Mouse (Mus musculus) cerebellum, adult 2 months (tissue): Measurements from ENCODE around the gene Casp3. TPM values are rescaled to one million over a fixed set of nuclear protein-coding genes. Genes with fewer than 3 reads are reported as not detected.

Experiments
- DNase-seq, 2 experiments: peaks; one replicate each; pipeline ENCODE4 v3.0.0; 2021
- H3K27ac ChIP-seq: fragments of 200-500 bp; 2 replicates; pipeline ENCODE4 v1.5.1; 2012; ENCODE audit warnings: low read length, control low read depth, inconsistent platforms; ENCODE audit not compliant: insufficient read depth
- H3K27me3 ChIP-seq: fragments of 200-500 bp; 2 replicates; pipeline ENCODE4 v1.6.1; 2012; ENCODE audit warnings: inconsistent platforms, mild to moderate bottlenecking, low read length, moderate library complexity; ENCODE audit not compliant: control insufficient read depth, insufficient read depth
- H3K4me1 ChIP-seq: fragments of 200-500 bp; 2 replicates; pipeline ENCODE4 v1.6.1; 2011; ENCODE audit warnings: low read length; ENCODE audit not compliant: control insufficient read depth, insufficient read depth
- H3K4me3 ChIP-seq: fragments of 200-500 bp; replicated peaks from 2 replicates; pipeline ENCODE3; 2011; ENCODE audit warnings: mild to moderate bottlenecking, low read depth, low read length, control low read depth; ENCODE audit not compliant: insufficient read depth
- CTCF ChIP-seq: fragments of 200-500 bp; IDR thresholded peaks from 2 replicates; pipeline ENCODE4 v1.5.1; 2011; ENCODE audit warnings: low read depth, mild to moderate bottlenecking, control low read depth, low read length, moderate library complexity, borderline replicate concordance; ENCODE audit not compliant: insufficient read depth
- POLR2A ChIP-seq: fragments of 200-500 bp; IDR thresholded peaks from 2 replicates; pipeline ENCODE4 v1.6.1; 2011; ENCODE audit warnings: low read length, control low read depth, borderline replicate concordance; ENCODE audit not compliant: insufficient read depth
- WGBS: fragments of 180-500 bp; shearing (Covaris S2); methylation state at CpG from one replicate; pipeline ENCODE4 v1.1.7; 2018; 5-methylcytosine and 5-hydroxymethylcytosine counted together
- polyA plus RNA-seq: library from polyadenylated mRNA; depleted of rRNA; stranded (reverse); fragments of >200 nt; gene quantifications from 2 replicates; pipeline ENCODE4 v1.2.3, GENCODE M21; 2012

Casp3 gene
- polyA plus RNA-seq, 1 experiment = 13.3 TPM

- WGBS = 44% methylated on average over 4 of the region's 4 CpGs
- Histone ChIP-seq H3K4me1 (no peaks in the 10 kb centered on the region), H3K27ac (no peak overlapping the region), H3K27me3 (no peaks in the 10 kb centered on the region), H3K4me3 (no peak overlapping the region)
- no peak for DNase-seq
- TF ChIP-seq CTCF (no peak), POLR2A (no peak)
Measured at GRCm38 (mm10) chr8:46612913-46613312, 4.2 kb upstream of the Casp3 start.

DNA sequence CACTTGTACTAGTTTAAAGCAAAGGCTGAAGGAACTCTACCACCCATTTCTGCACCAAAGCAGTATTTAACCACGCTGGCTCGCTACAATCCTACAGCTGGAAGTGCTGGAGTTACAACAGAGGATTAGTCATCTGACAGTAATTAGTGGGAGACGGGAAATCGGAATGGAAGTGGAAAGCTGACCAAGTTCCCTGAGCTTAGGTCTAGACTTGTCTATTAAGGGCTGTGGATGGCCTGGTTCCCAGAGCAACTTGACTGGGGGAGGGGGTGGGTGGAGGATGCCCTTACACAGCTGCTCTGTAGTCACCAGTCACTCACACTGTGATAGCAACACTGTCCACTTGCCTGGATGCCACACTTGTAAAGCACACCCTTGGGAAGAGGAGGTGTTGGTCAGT is 3.7 kb upstream of the Casp3 start:
- no peak for TF ChIP-seq POLR2A
- no peak for TF ChIP-seq CTCF
- DNase-seq = no peak
- WGBS = 39% methylated on average over 4 of the region's 4 CpGs
- no peaks in the 10 kb centered on the region for H3K4me1 ChIP-seq
- no peaks in the 10 kb centered on the region for H3K27me3 ChIP-seq
- H3K27ac ChIP-seq = no peak overlapping the region
- H3K4me3 ChIP-seq = no peak overlapping the region

DNA sequence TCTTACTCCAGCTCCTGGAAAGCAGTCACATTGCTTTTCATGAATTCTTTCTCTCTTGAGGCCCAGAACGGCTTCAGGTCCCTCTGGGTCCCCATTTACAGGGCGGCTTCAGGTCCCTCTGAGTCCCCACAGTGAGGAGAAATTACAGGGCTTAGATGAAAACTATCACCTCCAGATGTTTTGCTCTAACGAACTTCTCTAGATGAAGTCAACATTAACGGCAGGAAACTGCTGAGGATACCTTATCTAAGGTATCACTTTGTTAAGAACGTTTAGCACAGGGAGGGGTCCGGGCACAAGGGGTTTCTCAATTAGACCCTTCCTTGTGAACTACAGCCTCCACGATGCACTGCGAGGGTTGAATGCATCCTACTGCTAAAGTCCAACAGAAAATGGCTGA is 1.2 kb upstream of the Casp3 start:
- no peak overlapping the region for H3K4me3 ChIP-seq
- TF ChIP-seq CTCF = no peak
- TF ChIP-seq POLR2A = no peak
- no peaks in the 10 kb centered on the region for H3K4me1 ChIP-seq
- no peaks in the 10 kb centered on the region for H3K27me3 ChIP-seq
- DNase-seq = no peak
- 93% methylated on average over 8 of the region's 8 CpGs for WGBS
- no peak overlapping the region for H3K27ac ChIP-seq

DNA sequence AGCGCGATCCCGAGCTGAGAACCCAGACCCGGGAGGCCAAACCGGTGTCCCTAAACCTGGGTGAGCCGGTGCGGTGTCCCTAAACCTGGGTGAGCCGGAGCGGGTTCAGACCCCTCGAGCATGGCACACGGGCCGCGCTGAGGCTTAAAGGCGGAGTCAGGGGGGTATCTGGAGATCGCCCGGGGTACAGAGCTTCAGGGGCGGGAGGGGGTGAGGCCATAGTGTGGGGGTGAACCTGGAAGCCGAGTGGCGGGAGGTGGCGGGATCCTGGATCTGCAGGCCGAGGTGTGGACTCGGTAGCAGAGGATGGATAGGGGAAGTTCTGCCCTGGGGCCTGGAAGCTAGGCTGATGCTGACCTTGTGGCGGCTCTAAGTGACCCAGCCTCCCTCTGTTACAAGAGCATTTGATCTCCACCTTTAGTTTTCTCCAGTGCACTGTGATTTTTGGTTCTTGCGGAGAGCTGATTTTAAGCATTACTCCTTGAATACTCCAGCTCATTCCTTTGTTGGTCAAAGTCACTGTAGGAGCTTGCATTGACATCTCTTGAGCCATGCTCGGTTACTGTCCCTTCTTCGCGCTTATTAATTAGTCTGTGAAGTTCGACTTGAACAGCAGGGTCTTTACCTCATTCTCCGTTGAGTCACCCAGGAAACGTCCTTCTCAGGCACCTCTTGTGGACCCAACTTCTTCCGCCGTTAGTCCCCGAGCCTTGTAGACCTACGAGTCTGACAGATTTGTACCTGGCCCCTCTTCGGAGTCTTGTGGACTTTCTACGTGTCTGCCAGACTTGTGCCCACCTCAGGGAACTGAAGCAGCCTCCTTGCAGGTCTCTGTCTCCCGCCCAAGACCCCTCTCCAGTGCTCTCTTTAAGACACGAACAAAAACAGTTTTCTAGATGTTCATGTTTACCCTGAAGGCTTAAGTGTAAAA is 864 bp downstream of the Casp3 start:
- no peaks in the 10 kb centered on the region for H3K27me3 ChIP-seq
- peak overlapping the region; percentile 67 for H3K4me3 ChIP-seq
- no peaks in the 10 kb centered on the region for H3K4me1 ChIP-seq
- no peak for TF ChIP-seq CTCF
- no peak for TF ChIP-seq POLR2A
- WGBS = under 1% methylated on average over 38 of the region's 38 CpGs
- no peak overlapping the region for H3K27ac ChIP-seq
- DNase-seq = peak; percentile 15 to 26

GRCm38 (mm10) chr8:46618639-46619320 is 1.7 kb downstream of the Casp3 start:
- no peak for DNase-seq
- no peak for TF ChIP-seq CTCF
- no peak for TF ChIP-seq POLR2A
- H3K27me3 ChIP-seq = no peaks in the 10 kb centered on the region
- no peak overlapping the region for H3K27ac ChIP-seq
- H3K4me3 ChIP-seq = peak overlapping the region; percentile 67
- 7% methylated on average over 10 of the region's 10 CpGs for WGBS
- H3K4me1 ChIP-seq = no peaks in the 10 kb centered on the region

DNA sequence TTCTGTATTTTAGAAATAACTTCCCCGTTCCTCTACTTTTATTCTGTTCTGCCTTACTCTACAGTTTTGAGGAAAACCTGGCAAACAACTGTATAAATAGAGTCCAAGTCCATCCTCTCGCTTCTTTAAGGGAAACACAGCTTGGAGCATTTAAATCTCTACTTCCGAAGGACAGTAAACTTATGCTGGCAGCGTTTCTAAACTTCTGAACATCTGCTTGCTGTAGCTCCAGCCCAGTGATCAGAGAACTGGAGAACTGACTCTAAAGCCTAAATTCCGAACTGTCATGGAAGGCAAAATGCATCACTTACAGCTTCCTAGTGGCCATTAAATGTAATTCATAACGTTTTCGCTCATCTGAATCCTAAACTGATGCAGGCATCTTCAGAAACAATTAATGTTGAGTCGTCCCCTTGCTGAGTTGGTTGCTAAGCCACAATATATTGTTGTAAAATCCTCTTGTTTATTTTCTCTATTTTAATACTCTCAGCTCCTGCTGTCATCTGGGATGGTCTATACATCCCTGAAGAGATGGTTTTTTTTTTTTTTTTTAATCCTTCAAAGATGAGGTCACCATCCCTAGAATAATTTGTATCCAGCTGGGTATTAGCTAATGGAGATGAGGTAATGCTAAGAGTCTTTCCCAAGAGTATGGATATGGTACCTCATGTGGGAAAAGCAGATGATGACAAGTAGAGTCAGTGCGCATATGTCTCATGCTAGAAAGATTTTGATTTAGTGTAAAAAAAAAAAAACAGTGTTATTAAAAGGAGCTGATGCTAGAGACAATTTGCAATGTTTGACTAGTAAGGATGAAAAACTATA is 5.6 kb downstream of the Casp3 start:
- TF ChIP-seq CTCF (no peak), POLR2A (no peak)
- H3K27ac ChIP-seq = no peak overlapping the region
- 46% methylated on average over 9 of the region's 9 CpGs for WGBS

GRCm38 (mm10) chr8:46625166-46625565 is 8.1 kb downstream of the Casp3 start:
- no peak for DNase-seq
- Histone ChIP-seq H3K27me3 (no peaks in the 10 kb centered on the region), H3K27ac (no peak overlapping the region), H3K4me3 (no peak overlapping the region), H3K4me1 (peaks cover 2% of the 10 kb centered on the region; the same call in 1 of the 2 replicates)
- TF ChIP-seq CTCF (no peak), POLR2A (no peak)
- 80% methylated on average over 1 of the region's 1 CpGs for WGBS

More for the DNA sequence above, 5.6 kb downstream of the Casp3 start:
- no peaks in the 10 kb centered on the region for H3K27me3 ChIP-seq
- no peaks in the 10 kb centered on the region for H3K4me1 ChIP-seq
- H3K4me3 ChIP-seq = no peak overlapping the region
- no peak for DNase-seq
